Mouse (Mus musculus) lung, adult 2 months (tissue): ENCODE measurements around the gene Vmn2r49. TPM values are rescaled to one million over a fixed set of nuclear protein-coding genes. Genes with fewer than 3 reads are reported as not detected.
"Not testable (repeated sequence)": the region's sequence is repeated elsewhere in the genome, so short reads cannot be mapped to it uniquely, and the experiment has no call there.

ENCODE experiments used
- DNase-seq: peaks from one replicate; pipeline ENCODE4 v3.0.0; 2022
- H3K4me1 ChIP-seq: fragments of 200-500 bp; 2 replicates; pipeline ENCODE4 v1.6.1; 2011; ENCODE audit warnings: low read length; ENCODE audit not compliant: control insufficient read depth, insufficient read depth
- H3K4me3 ChIP-seq: fragments of 200-500 bp; replicated peaks from 2 replicates; pipeline ENCODE3; 2011; ENCODE audit warnings: low read depth, mild to moderate bottlenecking, control low read depth, low read length; ENCODE audit errors: extremely low read depth
- WGBS: fragments of 180-500 bp; shearing (Covaris S2); methylation state at CpG from one replicate; pipeline ENCODE4 v1.1.7; 2018; 5-methylcytosine and 5-hydroxymethylcytosine counted together
- polyA plus RNA-seq: library from polyadenylated mRNA; depleted of rRNA; stranded (reverse); fragments of >200 nt; gene quantifications from 2 replicates; pipeline ENCODE4 v1.2.3, GENCODE M21; 2012; rRNA removed

Vmn2r49 gene
- polyA plus RNA-seq: not detected in 2 replicates

DNA sequence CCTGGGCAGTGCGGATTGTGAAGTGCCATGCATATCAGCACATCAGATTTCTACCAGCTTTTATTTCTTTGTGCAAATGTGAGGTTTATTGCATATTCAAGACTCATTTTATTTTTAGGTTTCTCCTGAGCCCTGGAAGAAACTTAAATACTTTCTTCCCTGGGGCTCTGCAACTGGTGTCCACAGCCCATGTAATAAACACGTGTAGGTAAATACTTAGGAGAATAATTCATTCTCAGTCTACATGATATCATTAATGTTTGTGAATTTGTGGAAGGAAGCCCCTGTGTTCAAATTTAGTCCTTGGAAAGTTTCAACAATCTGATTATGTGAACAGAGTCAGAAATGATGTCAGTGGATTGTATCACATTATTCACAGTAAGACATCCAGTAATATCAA, at the start of gene Vmn2r49:
TSS of gene Vmn2r49 (minus strand) at position 101 of the 400 bp plus-strand sequence.
- not testable (repeated sequence) for DNase-seq, H3K4me1 ChIP-seq, H3K4me3 ChIP-seq
- WGBS: 58% methylated on average over 2 of the region's 2 CpGs

DNA sequence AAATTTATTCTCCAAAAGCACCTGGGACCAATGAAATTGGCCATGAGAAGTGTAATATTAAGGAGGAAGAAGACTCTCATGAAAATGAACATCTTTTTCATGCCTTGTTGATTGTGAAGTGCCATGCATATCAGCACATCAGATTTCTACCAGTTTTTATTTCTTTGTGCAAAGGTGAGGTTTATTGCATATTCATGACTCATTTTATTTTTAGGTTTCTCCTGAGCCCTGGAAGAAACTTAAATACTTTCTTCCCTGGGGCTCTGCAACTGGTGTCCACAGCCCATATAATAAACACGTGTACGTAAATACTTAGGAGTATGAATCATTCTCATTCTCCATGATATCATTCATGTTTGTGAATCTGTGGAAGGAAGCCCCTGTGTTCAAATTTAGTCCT, 38.6 kb downstream of the Vmn2r49 start, which contains the start of gene Vmn2r48:
TSS of gene Vmn2r48 (minus strand) at position 101 of the 400 bp plus-strand sequence.
- not testable (repeated sequence) for H3K4me1 ChIP-seq, H3K4me3 ChIP-seq, DNase-seq
- 76% methylated on average over 2 of the region's 2 CpGs for WGBS

Other genes starting within 250 kb of the Vmn2r49 start
- not detected in 2 replicates for gene Vmn2r46, start 221.7 kb downstream of the Vmn2r49 start, polyA plus RNA-seq
- gene Vmn2r47, start 150.9 kb downstream of the Vmn2r49 start, polyA plus RNA-seq: not detected in 2 replicates
- not detected in 2 replicates for gene Vmn2r48, start 38.7 kb downstream of the Vmn2r49 start, polyA plus RNA-seq
- not detected in 2 replicates for gene Vmn2r50, start 61.0 kb upstream of the Vmn2r49 start, polyA plus RNA-seq
- not detected in 2 replicates for gene Vmn2r51, start 113.5 kb upstream of the Vmn2r49 start, polyA plus RNA-seq
- gene Vmn2r52, start 184.3 kb upstream of the Vmn2r49 start, polyA plus RNA-seq: not detected in 2 replicates